Mouse (Mus musculus) ovary, postnatal 36 days (tissue): ENCODE measurements around the gene Prm3.
A peak's percentile ranks its signal among the peaks of the same experiment; 100 is the strongest.
"Not testable (repeated sequence)": the region's sequence is repeated elsewhere in the genome, so short reads cannot be mapped to it uniquely, and the experiment has no call there.

ENCODE experiments used
- DNase-seq: peaks from one replicate; pipeline ENCODE4 v3.0.0; 2022; ENCODE audit warnings: low spot score, mixed read lengths

Gene Prm3

DNA sequence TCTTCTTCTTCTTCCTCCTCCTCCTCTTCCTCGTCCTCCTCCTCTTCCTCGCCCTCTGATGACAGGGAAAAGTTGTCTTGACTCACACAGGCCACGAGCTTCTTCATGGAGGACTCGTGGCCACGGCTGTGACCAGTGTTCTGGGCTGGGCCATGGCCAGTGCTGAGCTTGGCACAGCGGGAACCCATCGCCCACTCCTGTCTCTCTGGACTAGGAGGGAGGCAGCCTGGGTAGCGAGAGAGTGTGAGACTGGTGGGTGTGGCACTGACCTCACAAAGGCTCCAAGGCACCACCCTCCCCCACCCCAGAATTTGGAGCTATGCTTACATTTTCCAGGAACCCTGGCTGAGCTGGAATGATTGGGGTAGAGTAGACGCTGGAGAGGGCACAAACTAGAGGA lies at the start of gene Prm3:
Gene Prm3 (minus strand): TSS at position 213 of the 400 bp plus-strand sequence.
- no peak for DNase-seq

DNA sequence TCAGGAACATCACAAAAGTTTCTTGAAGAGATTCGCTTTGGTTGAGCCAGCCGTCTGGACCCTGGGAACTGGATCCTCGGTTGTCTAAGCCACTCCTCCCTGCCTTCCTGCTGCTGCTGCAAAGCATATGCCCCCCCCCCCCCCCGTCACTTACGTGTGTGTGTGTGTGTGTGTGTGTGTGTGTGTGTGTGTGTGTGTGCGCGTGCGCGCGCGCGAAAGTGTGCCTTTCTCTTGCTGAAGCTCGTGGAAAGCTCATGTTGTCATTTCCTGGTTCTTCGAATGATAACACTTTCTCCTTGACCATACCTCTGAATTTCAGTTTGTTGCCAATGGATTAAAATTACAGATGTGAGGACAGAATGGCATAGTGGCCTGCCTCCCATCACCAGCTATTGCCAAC lies 49.3 kb upstream of the Prm3 start:
- DNase-seq = no peak

GRCm38 (mm10) chr16:10838487-10839245 lies 48.0 kb upstream of the Prm3 start:
- DNase-seq = no peak

DNA sequence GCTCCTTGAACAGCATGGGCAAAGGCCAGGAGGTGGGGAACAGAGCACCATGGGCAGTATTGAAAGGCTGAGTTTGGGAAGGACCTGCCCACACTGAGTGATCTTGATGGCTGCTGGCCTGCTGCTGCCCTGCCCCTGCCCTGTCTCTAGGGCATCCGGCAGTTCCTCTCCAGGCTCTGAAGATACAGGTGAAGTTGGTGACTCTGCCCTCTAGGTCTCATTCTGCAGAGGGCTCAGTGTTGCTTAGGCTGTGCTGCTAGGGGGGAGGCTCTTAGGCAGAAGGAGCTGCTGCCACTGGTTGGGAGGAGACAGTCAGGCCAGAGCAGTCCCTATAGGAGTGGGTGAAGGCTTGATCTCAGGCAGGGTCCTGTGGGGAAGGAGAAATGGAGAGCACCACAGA lies 47.2 kb upstream of the Prm3 start:
- DNase-seq = no peak

GRCm38 (mm10) chr16:10837250-10837649 lies 46.5 kb upstream of the Prm3 start:
- DNase-seq = no peak

DNA sequence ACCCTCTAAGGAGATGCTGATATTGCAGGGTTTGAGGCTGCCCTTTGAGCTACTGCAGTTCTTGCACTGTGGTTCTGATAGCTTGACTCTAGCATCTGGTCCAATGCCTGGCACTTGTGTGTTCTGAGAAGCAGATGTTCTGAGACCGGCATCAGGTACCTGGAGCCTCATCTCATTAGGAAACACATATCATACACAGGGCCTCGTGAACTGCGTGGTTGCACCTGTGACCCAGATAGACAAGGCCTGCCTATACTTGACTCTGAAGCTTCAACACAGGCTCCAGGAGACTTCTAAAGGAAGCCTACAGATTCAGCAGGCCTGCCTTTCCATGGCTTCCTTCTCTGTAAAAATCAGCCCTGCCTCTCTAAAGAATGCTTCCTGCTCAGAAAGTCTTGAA lies 45.7 kb upstream of the Prm3 start:
- no peak for DNase-seq

DNA sequence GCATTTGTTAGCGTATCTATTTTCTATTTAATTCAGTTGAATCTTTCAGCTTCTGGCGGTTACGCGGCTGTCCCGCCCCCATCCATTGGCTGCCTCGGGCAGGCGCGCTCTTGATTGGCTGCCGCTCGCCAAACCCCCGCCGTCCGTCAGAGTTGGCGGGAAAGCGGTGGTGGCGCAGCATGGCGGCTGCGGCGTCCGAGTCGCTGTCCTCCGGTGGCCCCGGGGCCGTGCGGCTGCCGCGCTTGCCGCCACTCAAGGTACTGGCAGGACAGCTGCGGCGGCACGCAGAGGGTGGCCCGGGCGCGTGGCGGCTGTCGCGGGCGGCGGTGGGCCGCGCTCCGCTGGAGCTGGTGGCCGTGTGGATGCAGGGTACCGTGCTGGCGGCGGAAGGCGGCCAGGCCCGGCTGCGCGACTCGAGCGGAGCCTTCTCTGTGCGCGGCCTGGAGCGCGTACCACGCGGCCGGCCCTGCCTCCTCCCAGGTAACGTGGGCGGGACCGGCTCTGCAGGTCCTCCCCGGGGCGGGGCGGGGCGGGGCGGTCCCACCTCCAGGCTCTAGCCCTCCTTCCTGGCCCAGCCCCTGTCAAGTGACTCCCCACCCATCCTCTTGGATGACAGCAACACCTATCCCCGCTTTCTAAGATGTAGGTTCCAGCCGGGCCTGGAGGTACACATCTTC lies 44.3 kb upstream of the Prm3 start, which contains the start of gene Rmi2:
Gene Rmi2 (plus strand): TSS at position 149 of the 677 bp plus-strand sequence.
- DNase-seq = peak; percentile 86

- DNase-seq = no peak
Observed at GRCm38 (mm10) chr16:10834542-10834910, 43.8 kb upstream of the Prm3 start.

- DNase-seq = no peak
Observed at GRCm38 (mm10) chr16:10828461-10828805, 37.7 kb upstream of the Prm3 start.

- no peak for DNase-seq
Observed at GRCm38 (mm10) chr16:10827766-10828460, 37.2 kb upstream of the Prm3 start.

DNA sequence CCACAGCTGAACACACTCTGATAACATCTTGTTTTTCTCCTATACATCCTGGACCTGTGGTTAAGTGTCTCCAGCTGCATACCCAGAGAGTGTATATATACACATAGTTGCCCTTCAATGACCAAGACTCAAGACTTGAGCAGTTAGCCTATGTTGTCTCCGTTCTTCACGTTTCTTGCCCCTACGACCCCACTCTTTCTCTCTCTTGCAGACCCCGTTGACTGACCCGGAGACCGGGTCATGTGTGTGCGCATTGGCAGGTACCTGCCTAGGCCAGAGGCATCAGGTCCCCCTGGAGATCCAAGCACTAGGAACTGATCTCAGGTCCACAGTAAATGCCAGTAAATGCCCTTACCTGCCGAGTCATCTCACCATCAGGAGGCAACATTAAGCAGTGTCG lies 36.6 kb upstream of the Prm3 start:
- DNase-seq = no peak

- DNase-seq = no peak
Observed at GRCm38 (mm10) chr16:10825840-10826239, 35.1 kb upstream of the Prm3 start.

DNA sequence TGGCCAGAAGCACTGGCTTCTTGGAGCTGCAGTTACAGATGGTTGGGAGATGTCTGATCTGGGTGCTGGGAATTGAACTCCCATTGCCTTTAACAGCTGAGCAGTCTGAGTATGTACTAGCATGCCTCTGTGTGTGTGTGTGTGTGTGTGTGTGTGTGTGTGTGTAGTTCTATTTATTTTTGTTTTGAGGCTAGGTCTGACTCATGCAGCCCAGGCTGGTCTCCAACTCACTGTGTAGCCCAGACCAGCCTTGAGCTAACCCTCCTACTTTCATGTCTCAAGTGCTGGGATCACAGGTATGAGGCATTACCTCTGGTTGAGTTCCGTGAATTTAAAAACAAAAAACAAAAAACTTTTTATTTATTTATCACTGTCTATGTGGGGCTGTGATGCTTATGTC lies 33.8 kb upstream of the Prm3 start:
- no peak for DNase-seq

DNA sequence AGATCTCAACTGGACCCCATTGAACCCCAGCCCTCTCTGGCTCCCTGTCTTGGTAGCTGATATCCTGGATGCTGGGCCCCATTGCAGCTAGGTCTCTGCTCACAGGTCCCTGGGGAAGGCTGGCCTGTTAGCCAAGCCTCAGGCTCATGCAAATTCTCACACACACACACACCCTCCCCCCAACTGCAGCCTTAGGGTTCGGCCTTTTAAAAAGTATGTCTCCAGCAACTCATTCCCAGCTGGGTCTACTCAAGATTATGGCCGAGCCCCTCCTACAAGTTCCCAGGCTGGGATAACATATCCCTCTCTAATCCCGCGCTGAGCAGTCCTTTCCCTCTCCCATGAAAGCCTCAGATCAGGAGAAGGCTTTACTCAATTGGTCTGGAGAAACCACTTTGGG lies 30.7 kb upstream of the Prm3 start:
- no peak for DNase-seq

DNA sequence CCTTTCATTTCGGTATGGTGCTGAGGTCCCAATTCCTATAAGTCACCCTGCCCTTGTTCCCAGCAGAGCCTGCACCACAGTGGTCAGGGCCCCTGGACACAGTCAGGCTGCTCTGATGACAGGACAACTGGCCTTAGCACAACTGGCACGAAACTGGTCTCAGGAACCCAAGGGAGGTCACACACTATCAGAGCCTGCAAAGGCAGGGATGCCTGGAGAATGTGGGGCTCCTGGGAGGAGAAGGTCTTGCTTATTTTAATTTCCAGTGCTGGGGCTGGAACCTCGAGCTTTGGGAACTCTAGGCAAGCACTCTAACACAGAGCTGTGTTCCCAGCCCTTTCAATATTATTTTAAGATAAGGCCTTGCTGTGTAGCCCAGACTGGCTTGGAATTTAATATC lies 29.3 kb upstream of the Prm3 start:
- DNase-seq = no peak

DNA sequence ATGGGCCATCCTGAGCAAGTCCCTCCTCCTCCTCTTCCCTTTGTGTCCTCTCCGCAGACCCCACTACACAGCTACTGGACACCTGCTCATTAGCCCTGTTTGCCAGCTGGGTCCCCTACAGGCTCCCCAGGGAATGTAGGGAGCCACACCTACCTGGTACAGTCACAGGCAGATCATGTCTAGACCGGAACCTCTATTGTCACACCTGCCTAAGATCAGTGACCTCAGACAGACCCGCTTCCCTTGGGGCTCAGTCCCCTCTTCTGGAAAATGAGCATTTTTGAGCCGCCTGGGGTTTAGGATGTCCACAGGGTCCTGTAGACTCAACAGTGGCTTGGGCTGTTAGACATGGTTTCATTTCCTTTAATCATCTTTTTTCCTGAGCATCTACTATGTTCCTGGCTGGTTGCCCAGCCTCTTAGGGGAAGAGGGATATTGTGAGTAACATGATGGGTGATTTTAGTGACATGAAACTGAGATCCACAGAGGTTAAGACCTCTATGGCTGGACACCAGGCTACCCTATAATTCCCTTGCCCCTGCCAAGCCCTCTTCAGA lies 27.9 kb upstream of the Prm3 start:
- no peak for DNase-seq

DNA sequence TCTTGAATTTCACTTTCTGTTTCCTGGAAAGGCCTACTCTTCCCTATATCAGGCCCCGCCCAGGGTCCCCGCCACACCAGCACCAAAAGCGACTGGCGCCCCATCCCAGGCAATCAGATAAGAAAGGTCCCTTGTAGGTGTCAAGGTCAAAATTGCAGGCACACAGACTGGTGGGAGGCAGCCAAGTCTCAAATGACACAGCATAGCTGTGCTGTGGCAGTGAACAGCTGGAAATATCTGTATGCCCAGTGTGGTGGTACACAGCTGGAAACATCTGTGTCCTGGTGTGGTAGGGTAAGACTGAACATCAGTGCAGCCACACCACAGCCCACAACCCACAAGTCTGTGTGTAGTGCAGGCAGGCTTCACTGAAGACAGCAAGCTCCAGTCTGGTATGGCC lies 24.1 kb upstream of the Prm3 start:
- DNase-seq = no peak

- DNase-seq = no peak
Observed at GRCm38 (mm10) chr16:10813726-10814125, 23.0 kb upstream of the Prm3 start.

DNA sequence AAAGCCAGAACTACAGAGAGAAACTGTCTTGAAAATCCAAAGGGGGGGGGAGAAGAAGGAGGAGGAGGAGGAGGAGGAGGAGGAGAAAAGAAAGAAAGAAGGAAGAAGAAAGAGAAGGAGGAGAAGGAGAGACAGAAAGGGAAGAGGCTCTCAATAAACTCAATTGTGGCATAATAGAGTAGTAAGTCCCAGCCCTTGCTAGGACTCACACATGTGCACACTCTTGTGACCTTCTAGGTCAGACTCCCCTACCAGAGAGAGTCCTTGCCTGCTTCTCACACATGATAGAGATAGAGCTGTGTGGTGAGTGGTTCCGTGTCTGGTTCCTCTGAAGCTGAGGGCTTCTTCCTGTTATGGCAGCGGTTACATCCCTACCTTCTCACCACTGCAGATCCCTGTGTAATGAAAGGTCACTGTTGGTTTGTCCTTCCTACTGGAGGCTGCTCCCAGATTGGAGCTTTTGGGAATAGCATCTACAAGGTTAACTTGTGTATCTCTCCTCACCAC lies 22.2 kb upstream of the Prm3 start, which contains the start of gene Gm11172:
Gene Gm11172 (plus strand): TSS at position 51 of the 507 bp plus-strand sequence.
- no peak for DNase-seq

DNA sequence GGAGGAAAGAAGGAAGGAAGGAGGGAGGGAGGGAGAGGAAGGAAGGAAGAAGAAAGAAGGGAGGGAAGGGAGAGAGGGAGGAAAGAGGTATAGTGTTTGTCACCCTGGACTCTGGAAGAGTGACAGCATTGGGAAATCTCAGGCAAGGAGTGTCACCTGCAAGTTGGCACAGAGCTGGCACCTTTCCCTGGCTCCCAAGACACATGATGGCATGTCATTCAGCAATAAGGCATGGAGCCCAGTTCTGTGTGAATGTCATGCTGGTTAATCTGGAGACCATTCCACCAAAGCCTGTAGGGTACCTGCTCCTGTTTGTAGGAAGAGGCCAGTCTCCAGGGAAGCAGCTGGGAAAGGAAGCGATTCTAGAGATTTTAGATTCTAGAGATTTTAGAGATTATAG lies 19.7 kb upstream of the Prm3 start:
- no peak for DNase-seq

DNA sequence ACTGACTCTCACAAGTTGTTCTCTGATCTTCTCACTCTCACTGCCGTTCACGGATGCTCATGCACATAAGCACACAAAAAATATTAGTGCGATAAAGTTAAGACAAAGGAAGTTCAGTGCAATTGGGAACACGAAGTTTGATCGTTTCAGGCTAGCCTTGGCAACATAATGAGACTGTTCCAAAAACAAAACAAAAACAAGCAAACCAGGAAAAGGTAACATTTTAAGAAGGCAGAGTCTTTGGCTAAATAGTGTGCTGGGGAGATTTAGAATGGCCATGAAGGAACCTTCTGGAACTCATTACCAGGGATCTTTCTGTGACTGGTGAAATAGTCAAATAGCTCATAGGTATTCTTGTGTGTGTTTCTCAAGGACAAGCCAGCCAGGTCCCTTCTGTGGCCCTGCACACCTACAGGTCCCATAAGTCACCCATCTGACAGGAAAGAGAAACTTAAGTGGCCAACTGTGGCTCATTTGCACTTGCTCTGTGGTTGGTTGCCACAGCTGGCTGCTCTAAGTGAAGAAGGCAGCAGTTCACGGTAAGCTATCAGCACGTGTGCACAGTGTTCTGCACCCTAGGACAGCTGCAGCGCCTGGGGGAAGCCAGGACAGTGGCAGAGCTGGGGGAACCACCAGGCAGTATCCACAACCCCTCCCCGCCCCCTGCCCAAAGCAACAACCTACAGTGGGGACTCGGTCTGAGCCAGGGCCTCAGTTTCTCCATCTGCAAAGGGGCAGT lies 15.2 kb upstream of the Prm3 start, which contains the start of gene Prm1:
Gene Prm1 (minus strand): TSS at position 51 of the 739 bp plus-strand sequence.
- no peak for DNase-seq

DNA sequence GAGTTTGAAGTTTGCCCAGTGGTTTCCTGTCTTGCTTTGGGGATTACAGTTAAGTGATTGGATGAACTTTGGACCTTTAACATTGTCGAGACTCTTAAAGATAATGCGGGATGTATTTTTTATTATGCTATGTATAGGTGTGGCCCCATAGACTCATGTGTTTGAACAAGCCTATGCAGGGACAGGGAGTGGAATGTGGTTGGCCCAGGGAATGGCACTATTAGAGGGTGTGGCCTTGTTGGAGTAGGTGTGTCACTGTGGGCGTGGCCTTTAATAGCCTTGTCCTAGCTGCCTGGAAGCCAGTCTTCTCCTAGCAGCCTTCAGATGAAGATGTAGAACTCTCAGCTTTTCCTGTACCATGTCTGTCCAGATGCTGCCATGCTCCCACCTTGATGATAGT lies 11.7 kb upstream of the Prm3 start:
- DNase-seq = not testable (repeated sequence)
